In genomic region chr19:28964552-28964903, GRCm38 (mm10) we compare ENCODE assay signal across 8 mouse cellular contexts. TPM values are rescaled to one million over a fixed set of nuclear protein-coding genes. Genes with fewer than 3 reads are reported as not detected.
DNase-seq lines count a peak whose midpoint lies in the region; ATAC-seq and TF ChIP-seq lines count a peak whose summit lies in the region.

No protein-coding gene starts in this region.

- no peak for DNase-seq in layer of hippocampus, adult 2 months (ENCODE audit: low spot score in 2 of 2)
- no peak for DNase-seq in layer of hippocampus, postnatal 14 days (ENCODE audit: low spot score in 2 of 2)
- DNase-seq in embryonic facial prominence, embryonic 11.5 days (ENCODE audit: low spot score) = no peak
- no peak for DNase-seq in hindbrain, postnatal 0 days (ENCODE audit: low spot score)
- DNase-seq in midbrain, postnatal 0 days (ENCODE audit: low spot score) = no peak
- DNase-seq in urinary bladder, adult 2 months (ENCODE audit: low spot score) = no peak
- no peak for DNase-seq in MN1 (ENCODE audit: low spot score)
- DNase-seq in right cerebral cortex, postnatal 10 days (ENCODE audit: low spot score in 2 of 2) = no peak

- peaks cover 7% of the 10 kb centered on the region for H3K4me1 ChIP-seq in embryonic facial prominence, embryonic 11.5 days (ENCODE audit: control insufficient read depth, insufficient read depth, low read length)
- H3K4me1 ChIP-seq in hindbrain, postnatal 0 days (ENCODE audit: insufficient read depth, low read length) = peaks cover 18% of the 10 kb centered on the region
- H3K4me1 ChIP-seq in midbrain, postnatal 0 days (ENCODE audit: insufficient read depth, low read length) = peaks cover 4% of the 10 kb centered on the region; the same call in 1 of the 2 replicates

- no peak for TF ChIP-seq CTCF in layer of hippocampus, adult 2 months (conservative IDR thresholded peaks at IDR 0.05)
- TF ChIP-seq CTCF in hindbrain, postnatal 0 days (IDR thresholded peaks at IDR 0.05; ENCODE audit: low read depth) = no peak
- TF ChIP-seq CTCF in midbrain, postnatal 0 days (IDR thresholded peaks at IDR 0.05) = no peak

- peak; percentile 6; the same call in 1 of the 2 replicates for ATAC-seq in embryonic facial prominence, embryonic 11.5 days (replicated peaks; ENCODE audit: insufficient number of reproducible peaks, low FRiP score, low TSS enrichment, low read depth)
- peak; percentile 66 for ATAC-seq in hindbrain, postnatal 0 days
- ATAC-seq in midbrain, postnatal 0 days (ENCODE audit: low FRiP score) = peak; percentile 41

- H3K27ac ChIP-seq in layer of hippocampus, adult 2 months = peak overlapping the region; percentile 98
- no peak overlapping the region for H3K27ac ChIP-seq in embryonic facial prominence, embryonic 11.5 days (replicated peaks; ENCODE audit: low read depth, low read length)
- H3K27ac ChIP-seq in hindbrain, postnatal 0 days = peak overlapping the region; percentile 90
- H3K27ac ChIP-seq in midbrain, postnatal 0 days (ENCODE audit: low read depth, low read length) = peak overlapping the region; percentile 82

- no peaks in the 10 kb centered on the region for H3K9me3 ChIP-seq in embryonic facial prominence, embryonic 11.5 days (replicated peaks; ENCODE audit: control insufficient read depth, low read length)
- H3K9me3 ChIP-seq in hindbrain, postnatal 0 days (ENCODE audit: low read length) = no peaks in the 10 kb centered on the region
- H3K9me3 ChIP-seq in midbrain, postnatal 0 days (ENCODE audit: low read length) = 0 out of 2 replicates have a peak, but pooled peaks cover 3% of the 10 kb centered on the region

- H3K27me3 ChIP-seq in embryonic facial prominence, embryonic 11.5 days (ENCODE audit: control insufficient read depth, insufficient read depth, low read length) = no peaks in the 10 kb centered on the region
- H3K27me3 ChIP-seq in hindbrain, postnatal 0 days (ENCODE audit: insufficient read depth, low read length) = no peaks in the 10 kb centered on the region
- H3K27me3 ChIP-seq in midbrain, postnatal 0 days (ENCODE audit: insufficient read depth, low read length) = no peaks in the 10 kb centered on the region

- peak overlapping the region; percentile 75 for H3K9ac ChIP-seq in embryonic facial prominence, embryonic 11.5 days (replicated peaks; ENCODE audit: low read length)
- H3K9ac ChIP-seq in hindbrain, postnatal 0 days (replicated peaks; ENCODE audit: low read length) = peak overlapping the region; percentile 88
- peak overlapping the region; percentile 85 for H3K9ac ChIP-seq in midbrain, postnatal 0 days (replicated peaks; ENCODE audit: low read length, poor library complexity, severe bottlenecking)

- peak overlapping the region; percentile 91 for H3K4me2 ChIP-seq in embryonic facial prominence, embryonic 11.5 days (ENCODE audit: low read depth, low read length)
- H3K4me2 ChIP-seq in hindbrain, postnatal 0 days (ENCODE audit: low read depth, low read length) = peak overlapping the region; percentile 87
- peak overlapping the region; percentile 89 for H3K4me2 ChIP-seq in midbrain, postnatal 0 days (ENCODE audit: low read depth, low read length, poor library complexity, severe bottlenecking)

- H3K36me3 ChIP-seq in embryonic facial prominence, embryonic 11.5 days (replicated peaks; ENCODE audit: control insufficient read depth, insufficient read depth, low read depth, low read length) = no peaks in the 10 kb centered on the region
- no peaks in the 10 kb centered on the region for H3K36me3 ChIP-seq in hindbrain, postnatal 0 days (ENCODE audit: insufficient read depth, low read length)
- H3K36me3 ChIP-seq in midbrain, postnatal 0 days (ENCODE audit: insufficient read depth, low read length) = no peaks in the 10 kb centered on the region

- peak overlapping the region; percentile 87 for H3K4me3 ChIP-seq in layer of hippocampus, adult 2 months
- H3K4me3 ChIP-seq in embryonic facial prominence, embryonic 11.5 days (ENCODE audit: low read depth, low read length) = peak overlapping the region; percentile 82
- H3K4me3 ChIP-seq in hindbrain, postnatal 0 days (ENCODE audit: low read length) = peak overlapping the region; percentile 86
- H3K4me3 ChIP-seq in midbrain, postnatal 0 days (ENCODE audit: low read depth, low read length) = peak overlapping the region; percentile 81

- whole genome bisulfite sequencing in embryonic facial prominence, embryonic 11.5 days = 6% methylated on average over 16 of the region's 16 CpGs
- 1% methylated on average over 16 of the region's 16 CpGs for WGBS in hindbrain, postnatal 0 days
- 3% methylated on average over 16 of the region's 16 CpGs for WGBS in midbrain, postnatal 0 days

RNA-seq across cellular contexts. Expression of gene Plpp6, which starts 0.8 kb away (rescaled TPM):
- total RNA-seq in layer of hippocampus, adult 2 months (2021) = 10 to 100 TPM; 51.2 to 52.4 TPM
- total RNA-seq in layer of hippocampus, postnatal 14 days (2021) = 10 to 100 TPM; 42.5 to 50.6 TPM
- polyA plus RNA-seq in embryonic facial prominence, embryonic 11.5 days (2014; fragmentation: Nextera tagmentation; extraction: Ambion mirVana) = 8.4 and 9.2 TPM in 2 replicates
- 20.9 and 21.6 TPM in 2 replicates for total RNA-seq in hindbrain, postnatal 0 days (2014; rRNA removed)
- polyA plus RNA-seq in hindbrain, postnatal 0 days (2015; fragmentation: Nextera tagmentation; extraction: Ambion mirVana) = 13.8 and 14.2 TPM in 2 replicates
- 23.3 and 27.8 TPM in 2 replicates for total RNA-seq in midbrain, postnatal 0 days (2014; rRNA removed)
- 17.8 and 20.0 TPM in 2 replicates for polyA plus RNA-seq in midbrain, postnatal 0 days (2015; fragmentation: Nextera tagmentation; extraction: Ambion mirVana)
- polyA plus RNA-seq in urinary bladder, adult 2 months (2012; rRNA removed) = 8.3 and 10.2 TPM in 2 replicates

RNA-seq across cellular contexts. Expression of gene 4430402I18Rik, which starts 3.1 kb away (rescaled TPM):
- 1 to 10 TPM; 7.4 to 9.2 TPM for total RNA-seq in layer of hippocampus, adult 2 months (2021)
- 1 to 10 TPM; 6.1 to 9.4 TPM for total RNA-seq in layer of hippocampus, postnatal 14 days (2021)
- polyA plus RNA-seq in embryonic facial prominence, embryonic 11.5 days (2014; fragmentation: Nextera tagmentation; extraction: Ambion mirVana) = 0.18 and 0.35 TPM in 2 replicates
- 1.1 and 1.7 TPM in 2 replicates for total RNA-seq in hindbrain, postnatal 0 days (2014; rRNA removed)
- 2.4 and 3.0 TPM in 2 replicates for polyA plus RNA-seq in hindbrain, postnatal 0 days (2015; fragmentation: Nextera tagmentation; extraction: Ambion mirVana)
- 2.1 and 3.3 TPM in 2 replicates for total RNA-seq in midbrain, postnatal 0 days (2014; rRNA removed)
- 2.3 and 2.7 TPM in 2 replicates for polyA plus RNA-seq in midbrain, postnatal 0 days (2015; fragmentation: Nextera tagmentation; extraction: Ambion mirVana)
- 3.1 and 3.2 TPM in 2 replicates for polyA plus RNA-seq in urinary bladder, adult 2 months (2012; rRNA removed)

RNA-seq across cellular contexts. Expression of gene Cdc37l1, which starts 25.6 kb away (rescaled TPM):
- 100 to 1,000 TPM; 105 to 114 TPM for total RNA-seq in layer of hippocampus, adult 2 months (2021)
- 100 to 1,000 TPM in 1 of 2 experiments, 10 to 100 TPM in 1; 93.5 to 100 TPM for total RNA-seq in layer of hippocampus, postnatal 14 days (2021)
- polyA plus RNA-seq in embryonic facial prominence, embryonic 11.5 days (2014; fragmentation: Nextera tagmentation; extraction: Ambion mirVana) = 39.8 and 40.9 TPM in 2 replicates
- total RNA-seq in hindbrain, postnatal 0 days (2014; rRNA removed) = 40.0 and 61.8 TPM in 2 replicates
- polyA plus RNA-seq in hindbrain, postnatal 0 days (2015; fragmentation: Nextera tagmentation; extraction: Ambion mirVana) = 34.6 and 36.2 TPM in 2 replicates
- 52.2 and 74.0 TPM in 2 replicates for total RNA-seq in midbrain, postnatal 0 days (2014; rRNA removed)
- polyA plus RNA-seq in midbrain, postnatal 0 days (2015; fragmentation: Nextera tagmentation; extraction: Ambion mirVana) = 33.1 and 34.2 TPM in 2 replicates
- polyA plus RNA-seq in urinary bladder, adult 2 months (2012; rRNA removed) = 36.6 and 40.1 TPM in 2 replicates

Comparison
In these comparisons a context has a peak if more than half of its experiments do, and no peak if none do; other contexts are left out.
1. ATAC-seq: peak in every context shown above with its lines; median percentile 66 in hindbrain, postnatal 0 days; 41 in midbrain, postnatal 0 days; 6 in embryonic facial prominence, embryonic 11.5 days.